ENCODE assay signal across 18 mouse cellular contexts in the genomic region with DNA sequence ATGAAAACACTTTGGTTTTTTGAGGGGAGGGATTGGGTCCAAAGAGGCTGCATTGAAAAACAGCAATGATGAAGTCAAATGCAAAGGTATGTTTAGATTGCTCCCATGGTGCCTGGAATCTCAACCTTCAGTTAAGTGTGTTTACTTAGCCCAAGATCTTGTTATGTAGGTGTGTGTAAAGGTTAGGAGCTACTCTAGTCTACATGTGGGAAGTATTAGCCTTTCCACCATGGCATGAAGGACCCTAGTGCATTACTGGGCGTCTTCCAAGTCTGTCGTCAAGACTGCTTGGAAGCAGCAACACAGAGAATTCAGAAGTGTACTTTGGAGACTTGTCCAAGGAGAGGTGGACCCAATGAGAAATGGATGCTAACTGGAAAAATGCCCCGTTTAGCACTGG.
A peak's percentile ranks its signal among the peaks of the same experiment; 100 is the strongest.
DNase-seq lines count a peak whose midpoint lies in the region; ATAC-seq and TF ChIP-seq lines count a peak whose summit lies in the region.
"Had no signal": no experiment of that assay in that cellular context is flagged by ENCODE, and none has a peak within 500 bp of the region (broad histone marks: within the 10 kb centered on the region; RNA-seq: fewer than 3 reads in every experiment).

No protein-coding gene starts in this region.

- TF ChIP-seq CTCF in lung, adult 2 months (IDR thresholded peaks at IDR 0.05; ENCODE audit: insufficient read depth, low read length), result no peak
- no peak for TF ChIP-seq CTCF in lung, postnatal 0 days (IDR thresholded peaks at IDR 0.05)

- 63% methylated on average over 3 of the region's 3 CpGs for WGBS in lung, adult 2 months
- WGBS in lung, postnatal 0 days, result 51% methylated on average over 3 of the region's 3 CpGs

- H3K36me3 ChIP-seq in lung, postnatal 0 days (ENCODE audit: insufficient read depth, low read length), result no peaks in the 10 kb centered on the region
- H3K36me3 ChIP-seq: embryonic facial prominence, embryonic 10.5 days; heart, embryonic 12.5 days; hindbrain, embryonic 10.5 days had no signal

- peak; percentile 77 for TF ChIP-seq EP300 in lung, postnatal 0 days (IDR thresholded peaks at IDR 0.05)

- H3K9ac ChIP-seq in lung, postnatal 0 days (replicated peaks; ENCODE audit: low read depth), result no peak overlapping the region
- H3K9ac ChIP-seq: forebrain, embryonic 13.5 days; heart, embryonic 12.5 days had no signal

- peak; percentile 93 for ATAC-seq in lung, postnatal 0 days
- ATAC-seq: activated CD4-positive, CD25-positive, alpha-beta regulatory T cell, adult 4 months; forebrain, embryonic 13.5 days; Patski had no signal

- no peak overlapping the region for H3K4me3 ChIP-seq in lung, adult 2 months (replicated peaks; ENCODE audit: extremely low read depth, low read depth, low read length)
- H3K4me3 ChIP-seq in lung, postnatal 0 days (ENCODE audit: low read depth, low read length), result no peak overlapping the region
- H3K4me3 ChIP-seq: embryonic facial prominence, embryonic 10.5 days; forebrain, embryonic 13.5 days; gastrocnemius, adult 2 months; heart, embryonic 12.5 days; hindbrain, embryonic 10.5 days had no signal

- TF ChIP-seq POLR2A in lung, adult 2 months (IDR thresholded peaks at IDR 0.05; ENCODE audit: borderline replicate concordance, extremely low read depth, low read depth, low read length), result no peak

- H3K4me2 ChIP-seq in lung, postnatal 0 days (replicated peaks; ENCODE audit: low read depth, low read length), result no peak overlapping the region
- H3K4me2 ChIP-seq: forebrain, embryonic 13.5 days; heart, embryonic 12.5 days had no signal

- no peaks in the 10 kb centered on the region for H3K4me1 ChIP-seq in lung, adult 2 months (ENCODE audit: control insufficient read depth, insufficient read depth, low read length)
- no peaks in the 10 kb centered on the region for H3K4me1 ChIP-seq in lung, postnatal 0 days (ENCODE audit: insufficient read depth, low read depth, low read length)
- H3K4me1 ChIP-seq: embryonic facial prominence, embryonic 10.5 days; heart, embryonic 12.5 days had no signal

- H3K27ac ChIP-seq in lung, postnatal 0 days (ENCODE audit: low read length), result no peak overlapping the region
- H3K27ac ChIP-seq: embryonic facial prominence, embryonic 10.5 days; forebrain, embryonic 13.5 days; gastrocnemius, adult 2 months; hindbrain, embryonic 10.5 days had no signal

- H3K27me3 ChIP-seq in lung, postnatal 0 days (replicated peaks; ENCODE audit: insufficient read depth, low read length), result no peaks in the 10 kb centered on the region
- H3K27me3 ChIP-seq: forebrain, embryonic 13.5 days; heart, embryonic 12.5 days had no signal

- no peaks in the 10 kb centered on the region for H3K9me3 ChIP-seq in lung, postnatal 0 days (ENCODE audit: low read length)
- H3K9me3 ChIP-seq: embryonic facial prominence, embryonic 10.5 days; forebrain, embryonic 13.5 days; heart, embryonic 12.5 days; hindbrain, embryonic 10.5 days had no signal

- DNase-seq in lung, adult 18-20 months, result peak; percentile 10 to 50
- DNase-seq in lung, adult 2 months, result no peak
- peak; percentile 67 for DNase-seq in lung, postnatal 0 days (ENCODE audit: low spot score)
- peak; percentile 38 for DNase-seq in lung, postnatal 36 days
- no peak for DNase-seq in cerebellum, adult 9-11 months
- no peak for DNase-seq in cerebellum, adult 8-10 months
- no peak for DNase-seq in right cerebral cortex, postnatal 10 days (ENCODE audit: low spot score in 2 of 2)
- DNase-seq: adrenal gland, postnatal 14 days; cerebellum, adult 11-12 months; cerebellum, postnatal 10 days; gastrocnemius, adult 2 months; gastrocnemius, postnatal 25 days had no signal

Comparison
In these comparisons a context has a peak if more than half of its experiments do, and no peak if none do; other contexts are left out.
1. DNase-seq: peak in lung, adult 18-20 months (2 of 2), lung, postnatal 0 days (single experiment) and lung, postnatal 36 days (single experiment); none in lung, adult 2 months (single experiment), cerebellum, adult 9-11 months (single experiment), cerebellum, adult 8-10 months (single experiment) and right cerebral cortex, postnatal 10 days (0 of 2).